Mouse (Mus musculus): ENCODE data around the gene Col2a1. TPM values are rescaled to one million over a fixed set of nuclear protein-coding genes. Genes with fewer than 3 reads are reported as not detected.

The Col2a1 gene
- polyA plus RNA-seq, 1 experiment from 2014 or later = 0.36 TPM

DNA sequence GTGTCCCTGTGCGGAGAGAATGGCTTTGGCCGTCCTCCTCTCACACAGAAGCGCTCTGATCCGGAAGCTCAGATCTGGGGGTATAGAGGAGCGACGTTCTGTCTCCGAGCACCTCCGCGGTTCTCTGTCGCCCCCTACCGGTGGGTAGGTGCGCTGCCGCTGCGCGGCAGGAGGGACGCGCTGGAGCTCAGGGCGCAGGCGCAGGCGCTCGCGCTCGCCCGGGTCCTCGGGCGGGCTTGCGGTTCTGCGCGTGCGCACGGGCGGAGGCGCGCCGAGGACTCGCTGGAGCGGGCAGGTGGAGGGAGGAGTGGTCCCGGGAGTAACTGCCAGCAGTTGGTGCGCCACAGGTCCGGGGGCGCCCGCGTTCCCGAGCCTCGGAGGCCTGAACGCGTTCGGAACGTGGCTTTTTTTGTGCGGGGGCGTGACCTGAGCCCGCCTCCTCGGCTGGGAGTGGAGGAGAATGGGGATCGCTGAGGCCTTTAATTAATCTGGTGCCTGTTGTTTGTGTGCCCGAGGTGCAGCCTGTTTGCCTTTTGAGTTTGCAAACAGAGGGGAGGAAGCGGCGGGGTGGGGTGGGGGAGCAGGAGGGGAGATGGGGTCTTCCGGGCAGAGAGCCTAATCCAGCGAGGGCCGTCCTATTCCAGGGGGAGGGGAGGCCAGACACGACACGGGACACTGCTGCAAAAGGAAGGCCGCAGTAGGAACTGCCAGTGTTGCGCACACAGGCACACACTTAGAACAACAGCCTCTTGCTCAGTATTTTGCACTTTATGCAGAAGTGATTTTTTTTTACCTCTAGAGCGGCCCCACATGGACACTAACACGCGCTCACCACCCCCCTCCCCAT, 40.3 kb downstream of the Col2a1 start, which contains the start of gene Tmem106c:
Gene Tmem106c (plus strand): TSS at position 212 of the 847 bp plus-strand sequence.
- DNase-seq (ENCODE audit: low spot score) = peak; percentile 98

DNA sequence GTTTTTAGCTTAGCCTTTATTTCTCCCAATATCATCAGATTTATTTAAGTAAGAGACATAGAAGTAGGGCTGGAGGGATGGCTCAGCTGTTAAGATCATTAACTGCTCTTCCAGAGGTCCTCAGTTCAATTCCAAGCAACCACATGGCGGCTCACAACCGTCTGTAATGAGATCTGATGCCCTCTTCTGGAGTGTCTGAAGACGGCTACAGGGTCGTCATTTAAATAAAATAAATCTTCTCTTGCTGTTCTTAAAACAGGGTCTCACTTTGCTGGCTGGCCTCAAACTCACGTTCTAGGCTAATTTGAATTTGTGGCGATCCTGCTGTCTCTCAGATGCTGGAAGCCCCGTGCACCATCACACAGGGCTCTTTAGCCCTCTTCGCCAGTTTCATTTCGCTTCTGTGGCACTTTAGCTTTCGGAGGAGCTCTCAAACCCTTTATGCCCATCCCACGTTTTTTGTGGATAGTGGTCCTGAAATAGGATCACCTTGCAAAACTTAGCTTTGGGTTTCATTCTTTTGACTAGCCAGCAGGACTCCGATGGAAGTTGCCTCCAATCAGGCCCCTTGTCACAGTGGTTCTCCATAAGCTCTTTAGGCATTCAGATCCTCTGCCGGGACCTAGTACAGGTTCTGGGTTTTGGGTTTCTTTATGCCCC, 41.0 kb downstream of the Col2a1 start:
- DNase-seq (ENCODE audit: low spot score) = no peak

DNA sequence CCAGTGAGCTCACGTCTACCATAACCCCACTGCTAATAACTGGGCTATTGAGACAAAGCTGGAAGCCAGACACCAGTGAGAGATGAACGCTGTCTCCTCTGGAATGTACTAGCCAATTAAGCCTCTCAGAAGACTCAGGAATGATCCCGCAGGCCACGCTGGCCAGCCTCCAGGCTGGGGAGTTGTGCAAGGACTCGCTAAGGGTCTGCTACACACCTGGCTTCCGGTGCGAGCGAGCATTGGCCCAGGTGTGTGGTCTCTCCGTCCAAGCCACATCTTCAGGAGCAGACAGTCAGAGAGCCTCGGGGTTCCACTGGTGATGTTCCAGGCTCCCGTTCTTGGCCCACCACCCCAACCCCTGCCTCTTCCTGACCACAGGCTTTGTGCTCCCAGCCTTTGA, 48.1 kb downstream of the Col2a1 start:
- DNase-seq (ENCODE audit: low spot score) = no peak

DNA sequence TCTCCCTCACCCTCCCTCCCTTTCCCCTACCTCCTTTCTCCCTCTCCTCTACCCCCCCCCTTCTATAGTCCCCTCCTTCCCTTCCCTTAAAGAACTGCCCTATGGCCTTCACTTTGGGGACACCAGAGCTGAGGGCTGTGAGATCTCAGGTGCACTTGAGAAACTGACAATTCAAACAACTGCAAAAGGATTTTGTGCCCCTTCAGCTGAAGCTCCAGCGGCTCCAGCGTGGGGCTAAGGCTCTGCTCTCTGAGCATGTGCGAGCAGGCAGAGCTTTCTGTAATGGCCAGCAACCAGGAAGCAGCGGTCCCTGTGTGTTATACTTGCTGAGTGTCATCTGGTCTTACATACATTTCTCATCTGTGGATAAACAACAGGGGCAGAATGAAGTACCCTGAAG, 48.8 kb downstream of the Col2a1 start:
- DNase-seq (ENCODE audit: low spot score) = no peak

DNA sequence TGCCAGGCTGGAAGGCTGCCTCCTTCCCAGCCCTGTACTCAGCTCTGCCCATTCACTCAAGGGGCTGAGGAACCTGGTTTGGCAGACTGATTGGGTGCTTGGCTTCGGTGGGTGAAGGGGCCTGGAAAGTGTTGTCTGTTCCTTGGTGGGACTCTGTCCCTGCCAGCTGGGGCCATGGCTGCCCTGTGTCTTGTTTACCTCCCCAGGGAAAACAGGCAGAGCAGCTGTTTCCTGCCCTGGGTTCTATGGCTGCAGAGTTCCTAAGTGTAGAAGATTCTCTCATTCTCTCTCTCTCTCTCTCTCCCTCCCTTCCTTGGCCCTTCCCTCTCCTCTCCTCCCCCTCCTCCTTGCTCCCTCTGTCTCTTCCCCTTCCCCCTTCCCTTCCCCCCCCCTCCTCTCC, 49.2 kb downstream of the Col2a1 start:
- DNase-seq (ENCODE audit: low spot score) = no peak

- DNase-seq (ENCODE audit: low spot score) = no peak
Measured at GRCm38 (mm10) chr15:97954671-97955070, 49.8 kb downstream of the Col2a1 start.

GRCm38 (mm10) chr15:97952889-97953189, 51.7 kb downstream of the Col2a1 start:
- DNase-seq (ENCODE audit: low spot score) = no peak

DNA sequence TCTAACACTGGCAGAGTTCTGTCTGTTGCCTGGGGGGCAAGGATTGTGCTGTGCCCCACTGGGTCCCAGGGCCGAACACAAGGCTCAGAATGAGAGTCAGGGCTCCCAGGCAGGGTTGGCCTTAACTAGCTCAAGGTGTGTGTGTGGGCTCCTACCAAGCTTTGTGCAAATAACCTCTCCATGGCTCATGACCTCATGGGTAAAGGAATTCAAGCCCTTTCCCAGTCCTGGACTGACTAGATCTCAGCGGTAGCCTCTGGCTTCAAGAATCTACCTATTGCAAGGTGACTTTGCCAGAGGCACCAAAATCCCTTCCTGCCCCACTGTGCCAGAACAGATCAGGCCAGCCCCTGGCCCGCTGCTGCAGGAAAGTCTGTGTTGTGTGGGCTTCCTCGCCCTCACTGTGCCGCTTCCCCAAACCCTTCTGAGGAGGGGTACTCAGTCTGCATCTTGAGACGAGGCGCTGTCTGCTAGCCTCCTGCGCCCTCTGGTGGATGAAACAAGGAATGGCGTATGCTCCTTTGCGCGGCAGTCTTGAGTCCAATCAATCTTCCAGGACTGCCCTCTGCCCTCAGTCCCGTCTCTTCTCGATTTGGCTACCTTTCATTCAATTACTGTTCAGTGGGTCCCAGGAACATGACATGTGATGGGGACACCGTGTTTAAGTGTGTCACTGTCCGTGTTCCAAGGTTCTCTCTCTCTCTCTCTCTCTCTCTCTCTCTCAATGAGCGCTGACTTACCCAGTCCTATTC, 52.2 kb downstream of the Col2a1 start:
- DNase-seq (ENCODE audit: low spot score) = peak; percentile 75

DNA sequence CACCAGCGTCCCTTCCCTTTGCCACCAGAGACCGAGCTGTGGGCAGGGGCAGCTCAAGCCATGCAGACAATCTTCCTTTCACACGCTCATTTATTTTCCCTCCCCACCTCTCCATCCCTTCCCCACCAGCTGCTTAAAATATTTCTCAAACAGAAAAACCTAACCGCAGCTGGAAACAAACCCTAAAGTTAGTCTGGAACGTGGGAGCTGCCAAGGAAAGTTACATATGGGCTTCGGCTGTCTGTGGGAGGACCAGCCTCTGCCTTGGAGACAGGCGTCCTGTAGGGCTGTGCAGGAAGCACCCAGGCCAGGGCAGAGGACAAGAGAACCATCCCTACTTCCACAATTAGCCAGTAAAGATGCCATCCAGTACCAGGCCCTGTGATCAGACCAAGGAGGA, 54.3 kb downstream of the Col2a1 start:
- no peak for DNase-seq (ENCODE audit: low spot score)

GRCm38 (mm10) chr15:97949706-97950105, 54.8 kb downstream of the Col2a1 start:
- no peak for DNase-seq (ENCODE audit: low spot score)

DNA sequence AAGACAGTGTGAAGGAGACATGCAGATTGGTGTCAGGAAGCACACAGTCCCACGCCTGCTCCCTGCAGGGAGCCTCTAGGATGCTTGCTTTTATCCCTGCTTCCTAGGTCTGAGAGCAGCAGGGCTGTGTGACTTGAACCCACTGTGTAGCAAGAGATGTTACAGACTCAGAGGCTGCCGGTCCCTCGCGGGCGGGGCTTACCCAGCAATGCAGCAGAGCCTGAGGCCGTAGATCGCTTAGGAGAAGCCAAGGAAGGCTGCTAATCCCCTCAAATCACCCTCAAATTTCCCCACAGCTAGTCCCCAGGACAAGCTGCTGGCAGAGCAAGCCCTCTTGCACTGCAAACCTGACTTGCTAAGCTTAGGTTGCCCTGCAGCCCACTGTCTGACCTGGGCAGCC, 55.8 kb downstream of the Col2a1 start:
- DNase-seq (ENCODE audit: low spot score) = no peak

DNA sequence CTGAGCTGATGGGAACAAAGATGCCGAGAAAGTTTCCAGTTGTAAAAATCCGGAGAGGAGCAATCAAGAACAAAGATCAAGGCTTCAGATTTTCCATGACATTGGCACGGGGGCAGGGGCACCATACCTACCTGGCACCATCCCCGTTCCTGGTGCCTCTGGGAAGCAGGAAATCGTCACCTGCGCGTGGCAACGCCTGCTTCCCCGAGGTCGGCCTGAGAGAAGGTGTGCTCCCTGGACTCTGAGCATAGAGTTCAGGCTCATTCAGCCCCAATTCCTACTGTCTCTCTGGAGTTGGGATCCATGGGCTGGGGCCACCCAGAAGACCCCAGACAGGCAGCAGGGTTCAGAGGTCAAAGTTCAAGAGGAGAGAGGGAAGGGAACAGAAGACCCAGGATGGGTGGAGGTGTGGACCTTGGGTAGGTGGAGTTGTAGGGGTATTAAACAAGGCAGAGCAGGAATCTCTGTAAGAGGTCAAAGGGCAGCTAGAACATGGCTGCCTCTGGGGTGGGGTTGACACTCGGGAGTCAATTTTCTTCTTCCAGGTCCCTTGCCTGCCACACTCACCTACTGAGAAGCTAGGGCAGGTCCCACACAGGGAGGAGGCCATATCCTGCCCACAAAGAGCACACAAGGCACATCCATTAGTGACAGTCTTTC, 58.7 kb downstream of the Col2a1 start:
- no peak for DNase-seq (ENCODE audit: low spot score)

DNA sequence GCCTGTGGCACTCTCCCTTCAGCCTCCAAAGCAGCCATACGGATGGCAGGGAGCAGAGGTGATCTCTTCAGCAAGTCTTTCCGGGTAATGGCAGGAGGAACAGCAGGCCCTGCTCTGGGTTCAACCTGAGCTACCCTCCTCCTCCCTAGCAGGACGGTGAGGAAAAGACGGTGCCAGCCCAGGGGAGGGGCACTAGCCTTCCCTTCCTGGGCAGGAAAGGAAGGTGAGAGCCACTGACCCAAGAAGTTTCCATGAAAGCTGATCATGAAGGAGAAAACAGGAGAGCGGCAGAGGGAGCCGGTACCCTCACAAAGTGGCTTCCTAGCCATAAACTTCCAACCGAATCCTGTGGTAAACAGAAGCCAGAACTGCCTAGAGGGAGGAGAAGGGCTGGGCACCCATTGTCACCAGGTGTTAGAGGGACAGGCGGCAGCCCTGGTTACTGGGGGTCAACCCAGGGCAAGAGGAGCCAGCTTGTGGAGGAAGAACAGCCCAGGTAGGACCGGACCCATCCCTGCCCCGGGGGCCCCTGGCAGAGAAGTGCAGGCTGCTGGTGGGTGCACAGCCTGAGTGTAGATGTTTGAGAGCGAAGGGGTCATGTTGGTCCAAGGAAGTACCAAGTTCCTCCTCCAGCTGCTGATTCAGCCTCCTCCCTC, 59.4 kb downstream of the Col2a1 start:
- DNase-seq (ENCODE audit: low spot score) = no peak

- DNase-seq (ENCODE audit: low spot score) = no peak
Measured at GRCm38 (mm10) chr15:97943356-97943755, 61.1 kb downstream of the Col2a1 start.

DNA sequence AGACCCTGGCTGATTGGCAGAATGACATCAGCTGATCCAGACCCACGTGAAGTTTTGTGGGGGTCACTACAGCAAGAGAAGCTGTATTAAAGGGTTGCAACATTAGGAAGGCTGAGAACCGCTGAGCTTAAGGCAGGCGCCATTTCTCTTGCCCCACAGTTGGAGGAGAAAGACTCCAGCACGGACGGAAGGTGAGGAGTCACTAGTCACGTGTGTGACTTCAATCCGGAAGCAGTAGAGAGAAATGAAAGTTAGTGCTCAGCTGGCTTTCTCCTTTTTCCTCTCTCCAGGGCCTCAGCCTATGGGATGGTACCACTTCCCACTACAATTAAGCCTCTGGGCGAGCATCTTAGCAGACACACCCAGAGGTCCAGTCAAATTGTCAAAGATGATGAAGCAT, 62.0 kb downstream of the Col2a1 start:
- DNase-seq (ENCODE audit: low spot score) = no peak

- DNase-seq (ENCODE audit: low spot score) = no peak
Measured at GRCm38 (mm10) chr15:97941306-97941705, 63.2 kb downstream of the Col2a1 start.

DNA sequence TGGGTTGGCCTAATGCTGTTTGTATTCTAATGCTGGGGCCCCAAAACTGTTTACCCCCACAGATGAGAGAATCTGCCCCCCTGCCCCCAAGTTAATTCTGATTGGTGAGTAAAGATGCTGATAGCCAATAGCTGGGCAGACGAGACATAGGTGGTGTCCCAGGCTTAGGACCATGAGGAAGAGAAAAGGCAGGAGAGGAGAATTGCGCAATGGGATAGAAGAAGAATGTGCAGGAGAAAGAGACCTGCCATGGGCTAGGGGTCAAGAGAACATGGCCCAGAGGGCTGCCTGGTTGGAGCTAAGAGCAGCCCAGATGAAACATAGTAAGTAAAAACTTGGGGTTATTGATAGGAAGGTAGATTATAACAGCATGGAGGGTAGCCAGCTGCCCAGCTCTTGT, 64.4 kb downstream of the Col2a1 start:
- DNase-seq (ENCODE audit: low spot score) = no peak

GRCm38 (mm10) chr15:97938580-97938979, 65.9 kb downstream of the Col2a1 start:
- DNase-seq (ENCODE audit: low spot score) = no peak

DNA sequence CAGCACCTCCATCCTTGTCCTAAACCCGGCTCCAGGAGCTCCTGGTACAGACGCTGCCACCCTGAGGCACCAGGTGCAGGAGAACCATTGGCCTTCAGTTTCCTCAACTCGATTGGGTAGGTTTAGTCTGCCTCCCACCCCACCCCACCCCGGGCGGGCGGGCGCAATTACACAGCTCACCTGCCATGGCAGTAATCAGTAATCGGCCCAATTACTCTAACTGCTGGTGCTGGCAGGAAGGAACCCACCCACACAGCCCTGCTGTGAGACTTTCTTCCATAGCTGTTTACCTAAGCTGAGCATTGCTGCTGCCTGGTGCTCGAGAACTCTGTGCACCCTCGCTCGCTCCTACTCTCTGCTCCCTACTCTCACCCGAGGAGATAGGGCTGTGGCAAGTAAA, 72.1 kb downstream of the Col2a1 start:
- no peak for DNase-seq (ENCODE audit: low spot score)

- DNase-seq (ENCODE audit: low spot score) = no peak
Measured at GRCm38 (mm10) chr15:97929259-97929824, 75.2 kb downstream of the Col2a1 start.

DNA sequence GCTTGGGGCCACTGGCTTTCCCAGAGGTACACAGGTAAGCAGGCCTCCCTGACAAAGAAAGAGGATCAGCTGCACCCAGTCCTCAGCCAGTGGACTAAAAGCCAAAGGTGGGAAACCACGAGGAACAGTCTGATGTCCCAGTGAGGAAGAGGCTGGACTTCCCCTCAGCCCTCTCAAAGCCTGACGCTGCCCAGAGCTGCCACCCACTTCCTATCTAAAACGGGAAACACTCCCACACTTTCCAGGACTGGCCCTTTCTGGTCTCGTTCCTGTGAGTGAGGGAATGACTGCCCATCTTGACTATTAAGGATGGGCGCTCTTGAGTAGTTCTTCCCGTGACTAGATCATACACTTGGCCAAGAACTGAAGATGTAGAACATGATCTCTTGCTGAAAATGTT, 76.7 kb downstream of the Col2a1 start:
- no peak for DNase-seq (ENCODE audit: low spot score)

Data from thymus, postnatal 0 days (tissue).